Mouse (Mus musculus) embryonic fibroblast, embryonic 13.5 days (primary cell): Measurements from ENCODE around the gene Krt33b.

Source experiments
- CTCF ChIP-seq: IDR thresholded peaks from 2 replicates; pipeline ENCODE4 v1.5.1; 2011; ENCODE audit warnings: mild to moderate bottlenecking, control low read depth, low read length, moderate library complexity, borderline replicate concordance; ENCODE audit not compliant: insufficient read depth
- POLR2A ChIP-seq: IDR thresholded peaks from 2 replicates; pipeline ENCODE4 v1.6.1; 2011; ENCODE audit warnings: low read depth, mild to moderate bottlenecking, control low read depth, low read length, moderate library complexity

DNA sequence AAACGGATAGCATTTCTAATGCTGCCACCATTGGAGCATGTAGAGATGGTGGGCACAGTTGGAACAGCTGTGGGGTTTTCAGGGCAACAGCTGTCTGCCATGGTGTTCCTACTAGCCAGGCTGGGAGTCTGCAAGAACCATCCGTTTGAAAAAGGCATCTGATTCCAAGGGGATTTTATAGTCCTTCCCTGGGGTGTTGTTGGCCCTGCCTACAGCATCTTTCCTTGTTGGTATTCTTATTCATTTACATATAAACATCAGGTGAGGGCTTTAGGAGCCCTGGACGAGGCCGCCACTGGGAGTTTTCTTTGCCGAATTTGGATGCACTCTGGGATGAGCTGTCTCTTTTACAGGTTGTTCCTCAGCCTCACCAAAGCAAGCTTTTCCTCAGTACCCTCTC lies 50.7 kb downstream of the Krt33b start, which contains the start of gene Krtap29-1:
- TF ChIP-seq CTCF (no peak), POLR2A (no peak)
